Mouse (Mus musculus) adrenal gland, postnatal 4 days (tissue): ENCODE measurements at regions not wholly inside any gene's neighbourhood (a gene's known extent, or its start where the extent isn't known, plus 50 kb on each side); places are given as distances from the start of the nearest gene placed in this dataset.

Source experiments
- DNase-seq, 2 experiments: peaks; one replicate each; pipeline ENCODE4 v3.0.0; 2021 to 2022; ENCODE audit warnings: low spot score in 2 of 2, mixed read lengths in 2 of 2

DNA sequence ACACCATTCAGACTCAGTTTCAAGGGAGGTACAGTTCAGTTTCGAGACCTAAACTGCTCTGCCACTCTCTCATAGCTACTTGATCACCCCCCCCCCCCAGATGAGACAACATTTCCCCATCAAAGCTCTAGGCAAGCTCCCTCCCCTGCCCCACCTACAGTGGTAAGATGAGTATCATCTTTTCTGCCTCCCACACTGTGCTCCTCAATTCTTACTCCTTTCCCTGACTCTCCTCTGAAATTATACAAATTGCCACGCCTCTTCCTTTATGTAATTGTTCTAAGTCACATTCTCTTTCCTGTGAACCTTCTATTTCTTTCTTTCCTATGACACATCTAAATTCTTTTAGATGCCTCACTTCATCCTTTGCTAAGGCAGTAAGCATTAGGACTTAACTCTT, 321.6 kb downstream of the Htr1b start:
- no peak for DNase-seq

DNA sequence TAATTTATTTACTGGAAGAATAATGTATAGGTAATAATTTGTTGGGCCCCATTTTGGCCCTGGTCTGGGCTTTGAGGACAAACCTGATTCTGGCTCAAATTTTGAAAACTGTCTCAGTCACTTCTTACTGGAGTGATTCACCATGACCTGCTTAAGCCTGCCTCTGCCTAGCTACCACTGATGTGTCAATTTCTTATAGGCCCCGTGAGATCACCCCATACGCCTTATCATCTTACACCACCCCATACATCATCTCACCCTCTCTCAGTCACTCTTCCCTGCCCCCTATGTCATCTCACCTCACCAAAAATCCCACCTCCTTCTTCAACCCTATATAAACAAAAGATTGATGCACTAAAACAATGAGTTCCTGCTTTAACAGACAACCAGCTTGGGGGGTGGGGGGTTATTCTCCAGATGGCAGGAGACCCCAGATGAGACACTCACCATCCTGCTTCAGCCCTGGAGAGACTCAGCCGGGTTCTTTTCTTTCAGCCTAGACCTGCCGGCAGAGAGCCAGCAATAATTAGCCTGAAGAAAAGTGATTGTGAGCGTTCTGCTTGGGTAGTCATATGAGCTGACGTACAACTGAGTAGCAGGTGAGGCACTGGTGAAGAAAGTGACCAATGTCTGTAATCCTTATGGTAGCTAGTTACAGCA, 325.0 kb downstream of the Htr1b start:
- DNase-seq, result no peak

DNA sequence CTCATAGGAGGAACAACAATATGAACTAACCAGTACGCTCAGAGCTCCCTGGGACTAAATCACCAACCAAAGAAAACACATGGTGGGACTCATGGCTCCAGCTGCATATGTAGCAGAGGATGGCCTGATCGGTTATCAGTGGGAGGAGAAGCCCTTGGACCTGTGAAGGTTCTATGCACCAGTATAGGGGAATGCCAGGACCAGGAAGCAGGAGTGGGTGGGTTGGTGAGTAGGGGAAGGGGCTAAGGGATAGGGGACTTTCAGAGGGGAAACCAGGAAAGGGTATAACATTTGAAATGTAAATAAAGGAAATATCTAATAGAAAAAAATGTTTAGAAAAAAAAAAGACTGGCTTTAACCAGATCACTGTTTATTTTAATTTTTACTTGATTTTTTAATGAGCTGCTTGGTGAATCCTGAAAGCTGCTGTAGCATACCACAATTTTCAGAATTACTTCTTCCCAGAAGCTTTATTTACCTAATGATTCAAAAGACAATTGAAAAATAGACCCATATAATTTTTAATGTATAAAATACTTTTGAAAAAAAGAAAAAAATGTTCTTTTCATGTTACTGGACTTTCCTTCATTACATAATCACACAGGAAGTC, 328.1 kb downstream of the Htr1b start:
- DNase-seq, result no peak

DNA sequence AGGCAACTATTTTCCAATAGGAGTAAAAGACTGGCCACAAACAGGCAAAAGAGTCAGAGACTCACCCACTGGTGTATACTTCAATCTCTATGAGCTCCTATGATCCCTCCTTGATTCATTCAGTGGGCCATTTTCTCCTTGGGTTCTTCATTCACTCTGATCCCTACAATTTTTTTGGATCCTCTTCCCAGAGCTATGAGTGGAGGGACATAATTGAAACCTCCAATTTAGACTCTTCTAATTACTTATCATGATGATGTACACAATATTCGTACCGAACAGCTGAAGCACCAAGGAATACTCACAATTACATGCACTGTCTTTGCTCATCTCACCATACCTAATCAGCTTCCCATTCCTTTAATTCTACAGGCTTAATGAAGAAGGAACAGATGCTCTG, 357.9 kb downstream of the Htr1b start:
- no peak for DNase-seq

DNA sequence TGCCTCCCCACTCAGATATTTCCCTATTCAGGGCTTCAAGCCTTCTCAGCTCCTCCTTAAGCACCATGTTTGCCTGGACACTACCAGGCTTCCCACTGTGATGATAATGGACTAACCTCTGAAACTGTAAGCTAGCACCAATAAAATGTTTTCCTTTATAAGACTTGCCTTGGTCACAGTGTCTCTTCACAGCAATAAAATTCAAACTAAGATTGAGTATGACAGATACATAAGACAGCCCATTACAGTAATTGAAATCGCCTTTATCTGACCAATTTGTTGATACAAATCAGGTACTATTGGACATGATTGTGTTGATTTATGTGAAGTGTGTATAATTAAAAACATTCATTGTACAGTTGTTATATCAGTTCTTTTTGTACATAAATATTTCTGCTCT, 358.3 kb downstream of the Htr1b start:
- DNase-seq, result no peak

DNA sequence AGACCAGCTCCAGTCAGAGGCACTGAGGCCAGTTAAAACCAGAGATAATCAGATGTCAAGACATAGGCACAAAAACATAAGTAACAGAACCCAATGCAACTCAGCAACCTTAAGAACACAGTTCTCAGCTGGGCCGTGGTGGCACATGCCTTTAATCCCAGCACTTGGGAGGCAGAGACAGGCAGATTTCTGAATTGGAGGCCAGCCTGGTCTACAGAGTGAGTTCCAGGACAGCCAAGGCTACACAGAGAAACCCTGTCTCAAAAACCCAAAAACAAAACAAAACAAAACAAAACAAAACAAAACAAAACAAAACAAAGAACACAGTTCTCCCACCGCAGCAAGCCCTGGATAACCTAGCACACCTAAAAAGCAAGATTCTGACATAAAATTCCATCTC, 408.7 kb downstream of the Htr1b start:
- peak in 1 of 2 experiments; percentile 10 for DNase-seq

DNA sequence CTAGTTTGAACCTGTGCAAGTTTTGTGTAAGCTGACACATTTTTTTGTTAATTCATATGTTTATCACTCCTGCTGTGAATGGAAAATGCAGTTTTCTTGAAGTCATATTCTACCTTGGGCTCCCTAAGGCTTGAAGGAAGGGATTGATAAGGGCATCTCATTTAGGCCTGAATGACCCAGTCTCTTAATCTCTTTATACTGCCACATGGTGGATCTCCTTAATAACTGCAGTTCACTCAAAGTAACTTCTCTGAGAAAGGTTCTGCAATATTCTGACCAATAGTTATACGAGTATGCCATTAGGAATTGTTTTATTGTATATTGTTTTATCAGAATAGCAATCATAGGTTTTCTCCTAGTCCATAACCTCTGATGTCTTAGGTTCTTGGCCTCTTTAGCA, 415.7 kb downstream of the Htr1b start:
- no peak for DNase-seq

DNA sequence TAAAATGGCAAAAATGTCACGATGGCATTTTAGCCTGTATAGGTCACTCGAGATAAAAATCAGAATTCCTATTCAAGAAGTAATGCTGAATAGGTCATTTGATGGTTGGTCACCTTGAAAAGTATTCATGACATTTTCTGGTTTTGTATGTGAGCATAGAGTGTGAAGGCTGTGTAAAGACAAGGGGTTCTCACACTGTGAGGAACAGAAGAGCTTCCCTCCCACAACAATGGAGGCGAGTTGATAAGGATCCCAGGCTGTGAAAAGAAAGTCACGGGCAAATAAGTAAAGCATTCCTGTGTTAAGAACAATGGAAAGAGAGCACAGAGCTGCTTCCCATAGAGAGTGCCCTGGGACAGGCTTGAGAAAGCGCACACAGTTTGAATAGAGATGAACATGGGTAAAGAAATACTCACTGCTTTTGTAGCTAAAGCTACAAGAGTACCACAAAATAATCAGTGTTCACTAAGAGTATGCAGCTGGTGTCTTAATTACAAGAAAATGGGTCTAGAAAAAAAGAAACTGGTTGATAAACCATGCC, 418.0 kb downstream of the Htr1b start:
- DNase-seq, result no peak

DNA sequence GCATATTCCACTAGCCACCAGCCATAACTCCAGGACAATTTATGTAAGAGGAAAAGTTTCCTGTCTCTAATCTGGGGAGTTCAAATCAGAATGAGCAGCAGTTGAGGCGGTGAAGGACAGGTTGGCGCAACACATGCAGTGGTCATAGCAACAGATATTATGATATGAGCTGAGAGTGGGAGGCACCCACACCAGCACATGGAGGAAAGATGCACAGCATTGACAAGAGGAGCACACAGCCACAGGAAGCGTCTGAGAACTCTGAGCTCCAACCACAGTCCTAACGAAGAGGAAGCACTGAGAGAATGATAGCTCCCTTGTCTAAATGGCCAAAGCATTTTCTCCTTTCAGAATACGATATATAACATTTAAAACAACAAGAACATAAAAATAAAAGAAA, 418.9 kb downstream of the Htr1b start:
- no peak for DNase-seq

DNA sequence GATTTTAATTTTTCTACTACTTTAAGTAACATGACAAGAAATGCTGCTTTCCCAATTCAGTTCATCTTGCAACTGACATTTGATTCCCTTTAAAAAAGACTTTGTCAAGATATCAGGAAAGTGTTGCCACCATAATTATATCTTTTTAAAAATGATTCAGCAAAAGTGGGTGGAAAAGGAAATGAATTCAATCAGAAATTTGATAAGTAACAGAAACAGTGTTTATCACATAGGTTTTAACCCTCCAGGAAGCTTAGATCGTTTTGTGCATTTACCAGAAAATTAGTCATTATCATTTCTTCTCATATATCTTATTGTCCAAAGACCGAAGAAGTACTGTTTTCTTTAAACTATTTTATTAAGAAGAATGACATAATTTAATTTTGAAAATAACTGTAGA, 441.0 kb downstream of the Htr1b start:
- no peak for DNase-seq
